Mouse (Mus musculus) megakaryocyte, embryonic 14.5 days (primary cell): ENCODE measurements around the gene Ggcx. TPM values are rescaled to one million over a fixed set of nuclear protein-coding genes. Genes with fewer than 3 reads are reported as not detected.
A peak's percentile ranks its signal among the peaks of the same experiment; 100 is the strongest.

ENCODE experiments used
- H3K27me3 ChIP-seq: replicated peaks from 2 replicates; pipeline ENCODE3; 2012; ENCODE audit warnings: inconsistent platforms
- H3K36me3 ChIP-seq: replicated peaks from 2 replicates; pipeline ENCODE3; 2012; ENCODE audit warnings: low read length, inconsistent platforms, mixed read lengths
- H3K4me1 ChIP-seq: 2 replicates; pipeline ENCODE4 v1.6.1; 2012; ENCODE audit warnings: inconsistent platforms
- H3K4me3 ChIP-seq: replicated peaks from 2 replicates; pipeline ENCODE3; 2012; ENCODE audit warnings: moderate library complexity, mild to moderate bottlenecking, inconsistent platforms
- H3K9me3 ChIP-seq: 2 replicates; pipeline ENCODE4 v1.6.1; 2012; ENCODE audit warnings: inconsistent platforms
- FLI1 ChIP-seq: IDR thresholded peaks from 2 replicates; pipeline ENCODE4 v1.6.1; 2012; ENCODE audit warnings: low read length, inconsistent platforms, mixed read lengths
- GATA1 ChIP-seq: IDR thresholded peaks from 3 replicates; pipeline ENCODE4 v1.6.1; 2012; ENCODE audit warnings: mixed read lengths, low read length, inconsistent platforms, borderline replicate concordance
- polyA plus RNA-seq: library from polyadenylated mRNA; stranded (reverse); fragments of >175 nt; gene quantifications from 2 replicates; pipeline ENCODE4 v1.2.3, GENCODE M21; 2012; ENCODE audit warnings: low replicate concordance; ENCODE audit not compliant: insufficient read depth

Ggcx gene
- polyA plus RNA-seq, 1 experiment, result 4.8 TPM

DNA sequence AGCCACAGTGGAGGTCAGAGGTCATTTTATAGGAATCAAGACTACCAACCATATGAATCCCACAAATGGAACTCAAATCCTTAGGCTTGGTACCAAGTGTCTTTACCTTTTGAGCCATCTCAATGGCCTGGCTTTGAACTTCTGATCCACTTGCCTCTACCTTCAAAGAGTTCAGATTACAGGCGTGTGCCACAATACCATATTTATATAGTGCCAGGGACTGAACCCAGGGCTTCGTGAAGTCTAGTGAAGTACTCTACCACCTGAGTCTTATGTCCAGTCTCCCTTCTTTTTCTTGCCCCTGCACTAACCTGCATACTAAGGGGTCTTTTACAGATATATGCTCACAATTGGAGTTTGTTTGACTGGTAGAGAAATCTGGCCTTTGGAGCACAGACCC, 27.5 kb upstream of the Ggcx start:
- no peaks in the 10 kb centered on the region for H3K9me3 ChIP-seq
- H3K4me3 ChIP-seq, result no peak overlapping the region
- peaks cover 73% of the 10 kb centered on the region for H3K4me1 ChIP-seq
- H3K27me3 ChIP-seq, result no peaks in the 10 kb centered on the region
- no peak for TF ChIP-seq GATA1
- H3K36me3 ChIP-seq, result peaks cover 57% of the 10 kb centered on the region

DNA sequence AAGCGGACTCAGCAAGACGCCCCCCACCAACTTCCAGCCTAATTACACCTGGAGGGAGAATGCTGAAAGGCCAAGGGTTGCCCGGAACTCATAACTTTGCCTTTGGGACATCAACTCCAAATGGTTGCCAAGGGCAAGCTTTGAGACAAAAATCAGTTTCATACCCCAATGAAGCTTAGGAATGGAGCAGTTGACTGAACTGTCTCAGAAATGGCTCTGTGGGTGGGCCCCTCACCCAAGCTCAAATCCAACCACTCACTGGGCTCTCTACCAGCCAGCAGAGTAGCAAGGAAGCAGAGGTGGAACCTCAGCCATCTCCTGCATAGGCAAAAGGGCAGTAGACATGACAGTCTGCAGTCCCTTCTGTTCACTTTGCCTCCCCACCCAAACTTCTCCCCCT, 26.3 kb upstream of the Ggcx start:
- Histone ChIP-seq H3K4me1 (peaks cover 71% of the 10 kb centered on the region), H3K4me3 (peak overlapping the region; percentile 95), H3K36me3 (peaks cover 64% of the 10 kb centered on the region), H3K9me3 (no peaks in the 10 kb centered on the region), H3K27me3 (no peaks in the 10 kb centered on the region)
- no peak for TF ChIP-seq FLI1
- TF ChIP-seq GATA1, result no peak

- TF ChIP-seq FLI1 (no peak), GATA1 (no peak)
- Histone ChIP-seq H3K36me3 (peaks cover 66% of the 10 kb centered on the region), H3K4me1 (peaks cover 71% of the 10 kb centered on the region), H3K9me3 (no peaks in the 10 kb centered on the region), H3K27me3 (no peaks in the 10 kb centered on the region), H3K4me3 (peak overlapping the region; percentile 95)
Observed at GRCm38 (mm10) chr6:72388266-72388665, 25.8 kb upstream of the Ggcx start.

- Histone ChIP-seq H3K27me3 (no peaks in the 10 kb centered on the region), H3K4me1 (peaks cover 71% of the 10 kb centered on the region), H3K4me3 (peak overlapping the region; percentile 95), H3K36me3 (peaks cover 63% of the 10 kb centered on the region), H3K9me3 (no peaks in the 10 kb centered on the region)
- TF ChIP-seq GATA1, result no peak
- no peak for TF ChIP-seq FLI1
Observed at GRCm38 (mm10) chr6:72388791-72389329, 25.2 kb upstream of the Ggcx start.

GRCm38 (mm10) chr6:72389471-72389940, 24.6 kb upstream of the Ggcx start:
- Histone ChIP-seq H3K4me1 (peaks cover 73% of the 10 kb centered on the region), H3K4me3 (peak overlapping the region; percentile 95), H3K27me3 (no peaks in the 10 kb centered on the region), H3K36me3 (peaks cover 63% of the 10 kb centered on the region), H3K9me3 (no peaks in the 10 kb centered on the region)
- TF ChIP-seq GATA1 (no peak; the same call in 2 of the 3 replicates), FLI1 (no peak)

GRCm38 (mm10) chr6:72389941-72390771, 24.0 kb upstream of the Ggcx start, which contains the start of gene Vamp8:
TSS of gene Vamp8 (minus strand) at chr6:72390703.
- no peaks in the 10 kb centered on the region for H3K27me3 ChIP-seq
- H3K36me3 ChIP-seq, result peaks cover 63% of the 10 kb centered on the region
- peak within 1 kb of the TSS; percentile 95 for H3K4me3 ChIP-seq
- no peaks in the 10 kb centered on the region for H3K9me3 ChIP-seq
- peaks cover 76% of the 10 kb centered on the region for H3K4me1 ChIP-seq
- TF ChIP-seq GATA1 (no peak), FLI1 (no peak)

- Histone ChIP-seq H3K27me3 (no peaks in the 10 kb centered on the region), H3K36me3 (peaks cover 63% of the 10 kb centered on the region), H3K9me3 (no peaks in the 10 kb centered on the region), H3K4me3 (peak overlapping the region; percentile 95), H3K4me1 (peaks cover 79% of the 10 kb centered on the region)
- TF ChIP-seq FLI1, result no peak
- no peak for TF ChIP-seq GATA1
Observed at GRCm38 (mm10) chr6:72390795-72391521, 23.1 kb upstream of the Ggcx start.

DNA sequence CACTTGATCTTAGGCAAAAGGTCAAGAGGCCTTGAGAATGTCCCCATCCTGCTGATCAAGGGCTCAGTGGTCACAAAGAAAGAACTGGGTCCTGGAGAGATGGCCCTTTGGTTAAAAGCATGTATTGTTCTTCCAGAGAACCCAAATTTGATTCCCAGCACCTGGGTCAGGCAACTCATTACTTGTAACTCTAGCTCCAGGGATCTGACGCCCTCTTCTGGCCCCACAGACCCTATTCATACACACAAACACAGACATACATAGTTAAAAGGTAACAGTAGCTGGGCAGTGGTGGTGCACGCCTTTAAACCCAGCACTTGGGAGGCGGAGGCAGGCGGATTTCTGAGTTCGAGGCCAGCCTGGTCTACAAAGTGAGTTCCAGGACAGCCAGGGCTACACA, 21.8 kb upstream of the Ggcx start:
- Histone ChIP-seq H3K4me3 (peak overlapping the region; percentile 80), H3K36me3 (peaks cover 61% of the 10 kb centered on the region), H3K27me3 (no peaks in the 10 kb centered on the region), H3K4me1 (peaks cover 83% of the 10 kb centered on the region), H3K9me3 (no peaks in the 10 kb centered on the region)
- TF ChIP-seq GATA1, result no peak

DNA sequence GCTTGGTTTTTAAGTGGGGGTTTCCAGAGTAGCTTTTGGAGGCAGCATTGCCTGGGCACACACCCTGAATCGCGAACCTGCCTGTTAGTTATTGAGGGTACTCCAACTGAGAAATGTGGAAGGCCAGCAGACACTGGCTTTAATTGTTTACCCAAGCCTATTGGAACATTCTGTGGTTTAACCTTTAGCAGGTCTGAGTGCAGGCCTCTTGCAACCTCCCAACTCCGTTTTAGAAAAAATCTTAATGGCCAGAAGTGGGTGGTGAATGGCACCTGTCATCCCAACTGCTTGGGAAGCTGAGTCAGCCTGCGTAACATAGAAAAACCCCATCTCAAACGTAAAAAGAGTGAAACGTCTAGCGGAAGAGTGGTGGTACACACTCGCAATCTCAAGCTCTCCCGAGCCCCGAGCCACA, 17.3 kb upstream of the Ggcx start:
- H3K4me3 ChIP-seq, result no peak overlapping the region
- H3K4me1 ChIP-seq, result peaks cover 92% of the 10 kb centered on the region
- H3K27me3 ChIP-seq, result no peaks in the 10 kb centered on the region
- no peak for TF ChIP-seq FLI1
- no peak for TF ChIP-seq GATA1
- no peaks in the 10 kb centered on the region for H3K9me3 ChIP-seq
- peaks cover 55% of the 10 kb centered on the region for H3K36me3 ChIP-seq

DNA sequence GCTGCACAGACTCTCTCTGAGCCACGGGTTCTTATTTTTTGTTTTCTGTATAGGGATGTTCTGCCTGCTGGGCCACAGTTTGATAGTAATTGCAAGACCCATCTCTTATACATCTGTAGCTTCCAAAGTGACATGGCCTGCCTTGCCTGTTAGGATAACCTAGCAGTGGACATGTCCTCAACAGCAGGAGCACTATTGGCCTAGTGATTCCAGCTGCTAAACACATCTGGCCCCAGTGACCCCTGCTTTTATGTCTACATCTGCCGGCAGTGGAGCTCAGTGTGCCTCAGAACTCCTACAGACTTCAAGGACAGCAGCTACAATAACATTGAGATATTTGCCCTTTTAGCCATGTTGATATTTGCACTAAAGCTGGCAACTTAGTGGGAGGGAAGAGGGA, 14.1 kb upstream of the Ggcx start:
- peaks cover 31% of the 10 kb centered on the region for H3K36me3 ChIP-seq

More for the DNA sequence above, 14.1 kb upstream of the Ggcx start:
- H3K9me3 ChIP-seq, result no peaks in the 10 kb centered on the region
- no peaks in the 10 kb centered on the region for H3K27me3 ChIP-seq
- TF ChIP-seq FLI1, result no peak
- TF ChIP-seq GATA1, result no peak
- H3K4me3 ChIP-seq, result no peak overlapping the region
- H3K4me1 ChIP-seq, result peaks cover 71% of the 10 kb centered on the region
